Mouse (Mus musculus) lung, embryonic 16.5 days (tissue): ENCODE results near the gene Dusp14. TPM values are rescaled to one million over a fixed set of nuclear protein-coding genes. Genes with fewer than 3 reads are reported as not detected.
A peak's percentile ranks its signal among the peaks of the same experiment; 100 is the strongest.

Experiments
- ATAC-seq: fragments of 200-750 bp; cut with Nextera tagmentation; 2 replicates; pipeline ENCODE4 v1.8.0; 2017; ENCODE audit warnings: low read depth, mild to moderate bottlenecking, moderate library complexity
- H3K27ac ChIP-seq: fragments of 300-500 bp; sonication (generic); 2 replicates; pipeline ENCODE4 v1.5.1; 2014; ENCODE audit warnings: mild to moderate bottlenecking, control low read depth, low read length
- H3K27me3 ChIP-seq: fragments of 300-500 bp; sonication (generic); 2 replicates; pipeline ENCODE4 v1.6.1; 2014; ENCODE audit warnings: low read depth, low read length, mixed read lengths; ENCODE audit not compliant: control insufficient read depth, insufficient read depth
- H3K36me3 ChIP-seq: fragments of 300-500 bp; sonication (generic); 2 replicates; pipeline ENCODE4 v1.6.1; 2014; ENCODE audit warnings: low read length; ENCODE audit not compliant: control insufficient read depth, insufficient read depth
- H3K4me1 ChIP-seq: fragments of 300-500 bp; sonication (generic); replicated peaks from 2 replicates; pipeline ENCODE4 v1.6.1; 2014; ENCODE audit warnings: low read length, mixed read lengths; ENCODE audit not compliant: control insufficient read depth, insufficient read depth
- H3K4me2 ChIP-seq: fragments of 300-500 bp; sonication (generic); 2 replicates; pipeline ENCODE4 v1.6.1; 2014; ENCODE audit warnings: low read depth, low read length, control low read depth
- H3K4me3 ChIP-seq: fragments of 300-500 bp; sonication (generic); 2 replicates; pipeline ENCODE4 v1.5.1; 2014; ENCODE audit warnings: mild to moderate bottlenecking, low read length, control low read depth
- H3K9ac ChIP-seq: fragments of 300-500 bp; sonication (generic); 2 replicates; pipeline ENCODE4 v1.6.1; 2014; ENCODE audit warnings: low read length, control low read depth
- H3K9me3 ChIP-seq: fragments of 300-500 bp; sonication (generic); 2 replicates; pipeline ENCODE4 v1.6.1; 2016; ENCODE audit warnings: low read length; ENCODE audit not compliant: control insufficient read depth
- WGBS: fragments of 180-500 bp; shearing (Covaris S2); extraction: QIAGEN DNeasy Blood & Tissue Kit; methylation state at CpG from one replicate; pipeline ENCODE4 v1.1.7; 2014; 5-methylcytosine and 5-hydroxymethylcytosine counted together
- polyA plus RNA-seq: library from polyadenylated mRNA; unstranded; fragments of >200 nt; fragmentation: Nextera tagmentation; extraction: Ambion mirVana; gene quantifications from 2 replicates; pipeline ENCODE4 v1.2.1, GENCODE M21; 2015

Gene Dusp14
- polyA plus RNA-seq, 1 experiment from 2014 or later = 26.1 TPM

DNA sequence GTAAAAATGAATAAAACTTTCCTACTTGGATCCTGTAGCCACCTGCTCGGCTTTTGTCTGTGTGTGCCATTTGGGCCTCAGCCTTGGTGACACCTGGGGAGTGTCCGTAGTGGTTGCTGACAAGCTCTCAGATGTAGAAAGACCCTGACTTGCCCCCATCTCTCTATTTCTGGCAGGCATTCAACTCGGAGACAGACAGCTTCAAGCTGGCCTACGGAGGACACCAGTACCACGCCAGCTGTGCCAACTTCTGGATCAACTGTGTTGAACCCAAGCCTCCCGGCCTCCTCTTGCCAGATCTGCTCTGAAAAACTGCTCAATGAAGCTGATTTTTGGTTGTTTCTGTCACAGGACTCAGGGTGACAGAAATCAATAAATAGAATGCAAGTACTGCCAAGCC, 28.4 kb downstream of the Dusp14 start:
- 63% methylated on average over 6 of the region's 6 CpGs for WGBS
- H3K9ac ChIP-seq = no peak overlapping the region
- peak; percentile 71 for ATAC-seq
- no peaks in the 10 kb centered on the region; the same call in 1 of the 2 replicates for H3K4me1 ChIP-seq
- H3K4me2 ChIP-seq = no peak overlapping the region
- no peaks in the 10 kb centered on the region for H3K27me3 ChIP-seq
- H3K27ac ChIP-seq = no peak overlapping the region
- no peaks in the 10 kb centered on the region; the same call in 1 of the 2 replicates for H3K36me3 ChIP-seq
- H3K4me3 ChIP-seq = no peak overlapping the region
- H3K9me3 ChIP-seq = no peaks in the 10 kb centered on the region

DNA sequence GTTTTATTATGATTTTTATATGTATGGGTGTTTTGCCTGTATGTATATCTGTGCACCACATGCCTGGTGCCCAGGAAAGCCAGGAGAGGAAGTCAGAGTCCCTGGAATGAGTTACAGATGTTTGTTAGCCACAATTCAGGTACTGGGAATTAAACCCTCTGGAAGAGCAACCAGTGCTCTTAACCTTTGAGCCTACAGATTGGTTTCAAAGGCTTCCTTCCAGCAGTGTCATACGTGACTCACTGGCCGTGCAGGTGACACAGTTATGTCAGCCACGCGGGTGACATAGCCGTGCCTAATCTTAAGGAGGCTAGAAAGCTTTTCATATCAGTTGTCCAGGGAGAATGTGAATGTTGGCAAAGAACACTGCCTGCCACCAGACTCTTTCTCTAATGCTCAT, 35.4 kb downstream of the Dusp14 start:
- no peaks in the 10 kb centered on the region for H3K27me3 ChIP-seq

DNA sequence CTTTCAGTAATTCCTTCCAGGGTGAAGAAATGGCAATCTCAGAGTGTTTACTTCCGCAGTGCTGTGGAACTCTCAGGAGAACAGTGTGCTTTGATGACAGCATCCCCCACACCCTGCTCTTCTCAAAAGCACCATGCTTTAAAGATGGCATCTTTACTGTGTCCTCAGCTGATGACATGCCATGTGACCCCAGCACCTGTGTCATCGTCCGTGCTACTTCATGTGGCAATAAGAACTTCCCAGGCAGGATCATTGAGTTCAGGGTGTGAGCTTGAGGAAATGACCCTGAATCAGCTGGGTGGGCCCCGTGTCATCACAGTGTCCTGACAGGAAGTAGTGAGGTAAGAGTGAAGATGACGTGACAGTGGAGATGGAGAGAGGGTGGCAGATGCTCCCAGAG, 36.5 kb downstream of the Dusp14 start:
- no peaks in the 10 kb centered on the region for H3K9me3 ChIP-seq
- H3K4me3 ChIP-seq = no peak overlapping the region
- H3K27ac ChIP-seq = no peak overlapping the region
- ATAC-seq = no peak
- no peaks in the 10 kb centered on the region; the same call in 1 of the 2 replicates for H3K36me3 ChIP-seq
- no peaks in the 10 kb centered on the region; the same call in 1 of the 2 replicates for H3K4me1 ChIP-seq
- 67% methylated on average over 5 of the region's 5 CpGs for WGBS
- no peaks in the 10 kb centered on the region for H3K27me3 ChIP-seq
- no peak overlapping the region for H3K9ac ChIP-seq
- H3K4me2 ChIP-seq = no peak overlapping the region

More for the DNA sequence above, 35.4 kb downstream of the Dusp14 start:
- Histone ChIP-seq H3K9ac (no peak overlapping the region), H3K4me1 (no peaks in the 10 kb centered on the region), H3K4me3 (no peak overlapping the region), H3K27ac (no peak overlapping the region), H3K4me2 (no peak overlapping the region), H3K9me3 (no peaks in the 10 kb centered on the region), H3K36me3 (no peaks in the 10 kb centered on the region; the same call in 1 of the 2 replicates)
- 77% methylated on average over 5 of the region's 5 CpGs for WGBS
- ATAC-seq = no peak

DNA sequence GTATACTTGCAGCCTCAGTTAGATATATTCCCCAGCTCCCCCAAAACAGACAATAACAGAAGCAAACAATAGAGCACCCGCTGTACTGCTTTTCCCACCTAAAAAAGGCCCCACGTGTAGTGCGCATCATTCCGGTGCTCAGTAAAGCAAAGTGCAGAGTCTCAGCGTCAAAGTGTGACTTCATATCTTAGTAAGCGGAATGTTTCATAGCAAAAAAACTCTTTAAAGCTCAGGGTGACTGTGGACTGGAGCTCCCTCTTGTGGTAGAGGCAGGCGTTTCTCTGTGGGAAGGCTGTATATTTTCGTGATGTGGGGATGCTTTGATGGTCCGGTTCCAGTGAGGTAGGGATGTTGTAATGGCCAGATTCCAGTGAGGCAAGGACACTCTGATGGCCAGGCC, 37.1 kb downstream of the Dusp14 start:
- Histone ChIP-seq H3K36me3 (peaks cover 2% of the 10 kb centered on the region), H3K4me3 (no peak overlapping the region), H3K9ac (no peak overlapping the region), H3K27ac (no peak overlapping the region), H3K9me3 (no peaks in the 10 kb centered on the region), H3K27me3 (no peaks in the 10 kb centered on the region), H3K4me1 (no peaks in the 10 kb centered on the region; the same call in 1 of the 2 replicates), H3K4me2 (no peak overlapping the region)
- 47% methylated on average over 9 of the region's 9 CpGs for WGBS
- no peak for ATAC-seq

DNA sequence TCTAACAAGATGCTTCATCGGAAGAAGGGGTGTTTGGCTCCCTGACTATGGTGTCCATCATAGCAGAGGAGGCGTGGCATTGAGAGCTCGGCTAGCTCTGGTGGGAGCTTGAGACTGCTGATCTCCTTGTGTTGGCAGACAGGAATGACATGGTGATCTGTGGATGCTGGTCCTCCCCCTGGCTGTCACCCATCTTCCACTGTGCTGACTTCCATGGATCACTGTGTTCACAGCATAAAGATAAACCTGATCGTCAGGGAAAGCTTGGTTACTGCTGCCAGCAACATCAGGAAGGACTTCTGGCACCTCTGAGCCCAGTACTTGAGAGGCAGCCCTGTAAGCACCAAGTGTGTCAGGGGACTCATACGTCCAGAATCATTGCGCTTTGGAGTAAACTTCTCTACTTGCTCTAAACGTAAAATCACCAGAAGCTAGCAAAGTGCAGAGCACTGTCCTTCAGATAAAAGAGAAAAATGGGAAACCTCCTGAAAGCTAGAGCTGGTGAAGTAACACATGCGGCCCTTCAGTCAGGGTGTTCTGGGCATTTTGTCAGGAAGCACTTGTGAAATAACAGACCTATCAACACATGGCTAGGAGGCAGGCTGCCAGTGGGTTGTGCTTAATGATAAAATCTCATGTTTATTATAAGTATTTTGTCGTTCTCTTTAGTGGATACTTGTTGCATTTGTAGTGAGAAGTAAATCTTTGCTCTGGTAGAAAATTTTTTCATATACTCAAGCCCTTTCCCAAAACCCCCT, 40.6 kb downstream of the Dusp14 start:
- H3K9ac ChIP-seq = no peak overlapping the region
- 0 out of 2 replicates have a peak overlapping the region, but pooled peaks have one; percentile 4 for H3K27ac ChIP-seq
- H3K4me2 ChIP-seq = no peak overlapping the region

DNA sequence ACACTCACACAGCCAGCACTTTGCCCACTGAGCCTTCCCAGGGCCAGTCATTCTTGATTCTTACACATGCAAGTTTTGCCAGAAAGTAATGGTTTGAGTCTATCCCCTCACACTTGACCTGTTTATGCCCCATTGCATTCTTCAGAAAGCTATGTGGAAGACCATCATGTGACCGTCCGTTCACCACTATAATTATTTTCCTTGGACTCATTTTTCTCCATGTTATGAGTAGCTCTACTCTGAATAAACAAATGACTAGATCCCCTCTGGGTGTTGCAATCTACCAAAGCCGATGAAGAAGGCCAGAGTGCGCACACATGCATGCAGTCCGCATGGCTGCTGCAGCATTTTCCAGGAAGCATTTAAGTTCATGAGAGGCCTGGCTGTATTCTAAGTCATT, 41.8 kb downstream of the Dusp14 start:
- Histone ChIP-seq H3K27ac (no peak overlapping the region), H3K4me1 (no peaks in the 10 kb centered on the region; the same call in 1 of the 2 replicates), H3K36me3 (peaks cover 12% of the 10 kb centered on the region), H3K27me3 (no peaks in the 10 kb centered on the region), H3K4me3 (no peak overlapping the region), H3K4me2 (no peak overlapping the region), H3K9me3 (no peaks in the 10 kb centered on the region), H3K9ac (no peak overlapping the region)
- ATAC-seq = no peak; the same call in 1 of the 2 replicates
- WGBS = 69% methylated on average over 5 of the region's 5 CpGs

More for the DNA sequence above, 40.6 kb downstream of the Dusp14 start:
- Histone ChIP-seq H3K36me3 (peaks cover 12% of the 10 kb centered on the region), H3K4me3 (no peak overlapping the region), H3K27me3 (no peaks in the 10 kb centered on the region), H3K9me3 (no peaks in the 10 kb centered on the region), H3K4me1 (no peaks in the 10 kb centered on the region; the same call in 1 of the 2 replicates)
- peak; percentile 86 for ATAC-seq
- WGBS = 53% methylated on average over 9 of the region's 9 CpGs

DNA sequence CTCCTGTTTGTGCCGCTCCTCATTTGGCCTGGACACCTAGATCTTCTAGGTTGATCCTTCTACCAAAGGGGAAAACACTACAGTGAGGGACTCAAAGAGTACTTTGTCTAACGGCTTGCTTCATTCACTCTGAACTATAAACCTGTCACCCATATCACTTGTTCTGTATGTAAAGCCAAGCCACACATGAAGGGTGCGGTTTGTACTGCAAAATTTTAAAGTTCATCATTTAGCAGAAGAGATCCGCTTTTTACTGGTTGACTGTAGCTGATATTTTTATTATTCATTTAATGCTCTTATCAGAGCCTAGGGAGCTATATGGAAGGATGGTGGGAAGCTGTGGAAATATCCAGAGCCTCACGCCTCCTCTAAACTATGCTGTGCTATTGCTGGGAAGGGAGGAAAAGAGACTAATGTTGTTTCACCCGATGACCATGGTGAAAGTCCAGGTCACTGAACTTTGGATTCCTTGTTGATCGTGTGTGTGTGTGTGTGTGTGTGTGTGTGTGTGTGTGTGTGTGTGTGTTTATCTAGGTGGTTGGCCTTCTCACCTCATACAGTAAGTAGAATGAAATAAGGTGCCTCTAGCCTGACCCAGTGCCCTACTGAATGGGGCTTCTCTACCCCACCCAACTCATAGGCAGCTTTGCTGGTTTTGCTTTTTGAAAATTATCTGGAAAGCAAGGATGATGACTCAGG, 52.1 kb downstream of the Dusp14 start:
- no peak for ATAC-seq
- Histone ChIP-seq H3K4me1 (no peaks in the 10 kb centered on the region), H3K4me3 (no peak overlapping the region), H3K27ac (no peak overlapping the region), H3K4me2 (no peak overlapping the region), H3K27me3 (no peaks in the 10 kb centered on the region), H3K36me3 (peaks cover 8% of the 10 kb centered on the region), H3K9me3 (no peaks in the 10 kb centered on the region), H3K9ac (no peak overlapping the region)
- WGBS = 80% methylated on average over 7 of the region's 7 CpGs

DNA sequence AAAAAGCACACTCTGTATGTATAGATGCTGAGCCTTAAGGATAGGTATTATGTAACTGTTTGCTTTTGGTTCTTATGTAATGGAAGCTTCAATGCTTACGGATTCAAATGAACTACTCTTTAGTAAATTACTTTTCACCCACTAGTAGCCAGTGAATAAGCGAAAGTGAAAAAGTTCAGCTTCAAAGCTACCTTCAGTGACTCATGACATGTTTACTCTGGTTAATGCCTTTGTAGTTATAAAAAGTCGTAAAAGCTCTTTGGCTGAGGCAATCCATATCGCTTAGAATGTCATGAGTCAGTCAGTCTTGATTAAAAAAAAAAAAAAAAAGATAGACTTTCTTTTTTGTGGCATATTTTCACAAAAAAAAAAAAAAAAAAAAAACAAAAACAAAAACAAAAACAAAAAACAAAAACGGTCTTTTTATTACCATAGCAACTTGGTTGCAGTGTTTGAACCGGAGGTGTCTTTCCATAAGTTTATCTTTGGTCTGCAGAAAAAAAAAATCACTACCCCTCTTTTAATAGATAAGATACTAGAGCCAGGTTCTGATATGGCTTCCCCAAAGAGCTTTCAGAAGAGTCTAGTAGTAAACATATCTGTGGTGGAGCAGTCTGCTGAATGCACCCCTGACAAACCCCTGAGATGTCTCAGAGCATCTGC, 52.8 kb downstream of the Dusp14 start:
- H3K4me3 ChIP-seq = no peak overlapping the region
- H3K4me2 ChIP-seq = no peak overlapping the region
- H3K36me3 ChIP-seq = peaks cover 8% of the 10 kb centered on the region
- H3K9ac ChIP-seq = no peak overlapping the region
- no peak overlapping the region for H3K27ac ChIP-seq
- no peak for ATAC-seq
- 68% methylated on average over 6 of the region's 6 CpGs for WGBS
- no peaks in the 10 kb centered on the region for H3K9me3 ChIP-seq
- no peaks in the 10 kb centered on the region for H3K4me1 ChIP-seq
- H3K27me3 ChIP-seq = no peaks in the 10 kb centered on the region

DNA sequence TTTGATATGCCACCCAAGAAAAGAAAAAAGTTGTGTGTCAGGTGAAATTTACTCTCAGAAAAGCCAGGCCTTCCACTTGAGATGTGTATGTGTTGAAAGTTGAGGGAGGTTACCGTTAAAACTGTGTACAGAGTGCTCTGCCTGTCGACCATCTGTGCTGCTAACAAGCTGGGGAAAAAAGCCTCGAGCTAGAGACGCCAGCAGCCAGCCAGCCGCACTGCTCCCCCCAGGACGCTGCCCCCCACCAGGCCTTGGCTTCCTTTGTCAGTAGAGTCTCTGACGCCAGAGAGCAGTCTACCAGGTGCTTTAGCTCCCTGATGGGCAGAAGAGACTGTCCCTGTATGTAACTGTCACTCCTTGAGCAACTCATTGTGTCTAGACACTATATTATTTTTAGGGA, 56.0 kb downstream of the Dusp14 start:
- H3K4me2 ChIP-seq = no peak overlapping the region
- no peaks in the 10 kb centered on the region; the same call in 1 of the 2 replicates for H3K36me3 ChIP-seq
- no peaks in the 10 kb centered on the region for H3K4me1 ChIP-seq
- 26% methylated on average over 7 of the region's 7 CpGs for WGBS
- H3K4me3 ChIP-seq = no peak overlapping the region
- no peak for ATAC-seq
- H3K27ac ChIP-seq = no peak overlapping the region
- no peak overlapping the region for H3K9ac ChIP-seq
- no peaks in the 10 kb centered on the region for H3K27me3 ChIP-seq
- no peaks in the 10 kb centered on the region for H3K9me3 ChIP-seq
